Mouse (Mus musculus) kidney, adult 2 months (tissue): Measurements from ENCODE around the gene Fbrsl1. TPM values are rescaled to one million over a fixed set of nuclear protein-coding genes. Genes with fewer than 3 reads are reported as not detected.

Experiments
- DNase-seq: peaks from one replicate; pipeline ENCODE4 v3.0.0; 2021
- H3K27ac ChIP-seq: fragments of 200-500 bp; 2 replicates; pipeline ENCODE4 v1.5.1; 2012; ENCODE audit warnings: low read depth, low read length, control low read depth, inconsistent platforms; ENCODE audit not compliant: insufficient read depth
- H3K27me3 ChIP-seq: fragments of 200-500 bp; replicated peaks from 2 replicates; pipeline ENCODE4 v1.6.1; 2012; ENCODE audit warnings: mild to moderate bottlenecking, moderate library complexity, low read length, inconsistent platforms; ENCODE audit not compliant: control insufficient read depth, insufficient read depth
- H3K36me3 ChIP-seq: fragments of 200-500 bp; 2 replicates; pipeline ENCODE4 v1.6.1; 2012; ENCODE audit warnings: mild to moderate bottlenecking, moderate library complexity, low read length, inconsistent platforms; ENCODE audit not compliant: control insufficient read depth, insufficient read depth
- H3K4me1 ChIP-seq: fragments of 200-500 bp; 2 replicates; pipeline ENCODE4 v1.6.1; 2011; ENCODE audit warnings: low read length; ENCODE audit not compliant: control insufficient read depth, insufficient read depth
- H3K4me3 ChIP-seq: fragments of 200-500 bp; 2 replicates; pipeline ENCODE4 v1.5.1; 2011; ENCODE audit warnings: mild to moderate bottlenecking, low read depth, low read length, control low read depth; ENCODE audit not compliant: insufficient read depth
- CTCF ChIP-seq: fragments of 200-500 bp; conservative IDR thresholded peaks from 2 replicates; pipeline ENCODE4 v1.5.1; 2011; ENCODE audit warnings: low read depth, mild to moderate bottlenecking, control low read depth, low read length, moderate library complexity, mixed read lengths; ENCODE audit not compliant: insufficient read depth, insufficient read length
- POLR2A ChIP-seq: fragments of 200-500 bp; IDR thresholded peaks from one replicate; pipeline ENCODE4 v1.6.1; 2011; ENCODE audit warnings: low read depth, low read length, control low read depth
- WGBS: fragments of 180-500 bp; shearing (Covaris S2); methylation state at CpG from one replicate; pipeline ENCODE4 v1.1.7; 2018; 5-methylcytosine and 5-hydroxymethylcytosine counted together
- polyA plus RNA-seq: library from polyadenylated mRNA; depleted of rRNA; stranded (reverse); fragments of >200 nt; gene quantifications from 2 replicates; pipeline ENCODE4 v1.2.3, GENCODE M21; 2012

The Fbrsl1 gene
- polyA plus RNA-seq, 1 experiment, result 38.2 TPM

GRCm38 (mm10) chr5:110415022-110415421 is 33.3 kb downstream of the Fbrsl1 start:
- H3K36me3 ChIP-seq, result no peaks in the 10 kb centered on the region
- no peak for DNase-seq
- H3K27me3 ChIP-seq, result no peaks in the 10 kb centered on the region
- H3K4me3 ChIP-seq, result no peak overlapping the region
- TF ChIP-seq POLR2A (no peak), CTCF (no peak)
- no peak overlapping the region for H3K27ac ChIP-seq
- no peaks in the 10 kb centered on the region for H3K4me1 ChIP-seq
- 63% methylated on average over 5 of the region's 5 CpGs for WGBS

DNA sequence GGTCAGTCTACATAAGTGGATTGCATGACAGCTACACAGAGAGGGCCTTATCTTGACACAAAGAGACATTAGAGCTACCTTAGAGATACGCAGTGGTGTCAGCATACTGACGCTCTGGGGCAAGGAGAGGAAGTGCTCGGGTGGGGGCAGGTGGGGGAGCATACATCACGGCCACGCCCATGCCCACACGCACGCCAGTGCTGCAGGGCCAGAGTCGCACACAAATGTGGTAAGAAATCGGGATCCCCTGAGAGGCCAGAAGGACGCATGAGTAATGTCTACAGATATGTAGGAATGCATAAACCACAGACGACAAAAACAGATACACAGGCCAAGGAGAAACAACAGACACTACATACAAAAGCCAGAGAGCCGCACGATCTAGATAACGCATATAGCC is 35.3 kb downstream of the Fbrsl1 start:
- Histone ChIP-seq H3K4me3 (no peak overlapping the region), H3K4me1 (no peaks in the 10 kb centered on the region), H3K27ac (no peak overlapping the region), H3K36me3 (no peaks in the 10 kb centered on the region), H3K27me3 (no peaks in the 10 kb centered on the region)
- DNase-seq, result no peak
- TF ChIP-seq POLR2A, result no peak
- TF ChIP-seq CTCF, result no peak
- 91% methylated on average over 14 of the region's 14 CpGs for WGBS

DNA sequence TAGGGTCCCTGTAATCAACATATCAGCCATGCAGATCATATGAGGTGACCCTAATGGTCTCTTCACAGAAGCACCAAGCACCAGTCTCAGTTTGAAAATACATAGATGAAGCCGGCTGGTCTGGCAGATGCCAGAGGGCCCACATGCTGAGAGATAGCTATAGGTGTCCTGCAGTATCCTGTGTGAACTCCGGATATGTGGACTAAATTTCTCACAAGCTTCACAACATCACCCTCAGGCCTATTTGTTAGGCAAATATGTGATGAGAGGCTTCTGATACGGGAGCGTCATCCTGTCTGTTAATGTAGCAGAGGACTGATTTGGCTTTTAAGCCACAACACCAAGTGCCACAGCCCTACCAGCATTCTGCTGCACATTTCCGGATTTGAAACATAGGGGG is 37.9 kb downstream of the Fbrsl1 start:
- no peak overlapping the region for H3K27ac ChIP-seq
- DNase-seq, result no peak
- no peak overlapping the region for H3K4me3 ChIP-seq
- no peaks in the 10 kb centered on the region for H3K4me1 ChIP-seq
- H3K36me3 ChIP-seq, result no peaks in the 10 kb centered on the region
- TF ChIP-seq POLR2A (no peak), CTCF (no peak)
- 89% methylated on average over 5 of the region's 5 CpGs for WGBS
- no peaks in the 10 kb centered on the region for H3K27me3 ChIP-seq

DNA sequence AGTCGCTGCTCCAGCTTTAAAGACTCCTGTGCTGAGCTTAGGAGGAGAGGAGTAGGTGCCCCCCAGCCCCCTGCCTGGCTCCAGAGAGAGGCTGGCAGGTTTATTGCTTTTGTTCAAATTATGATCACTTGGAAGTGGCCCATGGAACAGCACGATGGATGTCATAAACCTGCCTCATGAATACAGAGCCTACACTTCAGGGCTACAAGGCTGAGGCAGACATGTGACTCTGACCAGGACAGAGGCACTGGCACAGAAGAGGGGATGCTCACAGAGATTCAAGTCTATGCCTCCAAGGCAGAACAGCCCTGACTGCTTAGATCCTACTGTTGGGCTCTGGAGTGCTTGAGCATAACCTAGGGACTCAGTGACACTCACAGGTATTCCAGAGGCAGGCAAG is 39.3 kb downstream of the Fbrsl1 start:
- no peak for DNase-seq
- Histone ChIP-seq H3K27ac (no peak overlapping the region), H3K27me3 (no peaks in the 10 kb centered on the region), H3K4me3 (no peak overlapping the region), H3K36me3 (no peaks in the 10 kb centered on the region), H3K4me1 (no peaks in the 10 kb centered on the region)
- 57% methylated on average over 2 of the region's 2 CpGs for WGBS
- no peak for TF ChIP-seq POLR2A
- no peak for TF ChIP-seq CTCF

DNA sequence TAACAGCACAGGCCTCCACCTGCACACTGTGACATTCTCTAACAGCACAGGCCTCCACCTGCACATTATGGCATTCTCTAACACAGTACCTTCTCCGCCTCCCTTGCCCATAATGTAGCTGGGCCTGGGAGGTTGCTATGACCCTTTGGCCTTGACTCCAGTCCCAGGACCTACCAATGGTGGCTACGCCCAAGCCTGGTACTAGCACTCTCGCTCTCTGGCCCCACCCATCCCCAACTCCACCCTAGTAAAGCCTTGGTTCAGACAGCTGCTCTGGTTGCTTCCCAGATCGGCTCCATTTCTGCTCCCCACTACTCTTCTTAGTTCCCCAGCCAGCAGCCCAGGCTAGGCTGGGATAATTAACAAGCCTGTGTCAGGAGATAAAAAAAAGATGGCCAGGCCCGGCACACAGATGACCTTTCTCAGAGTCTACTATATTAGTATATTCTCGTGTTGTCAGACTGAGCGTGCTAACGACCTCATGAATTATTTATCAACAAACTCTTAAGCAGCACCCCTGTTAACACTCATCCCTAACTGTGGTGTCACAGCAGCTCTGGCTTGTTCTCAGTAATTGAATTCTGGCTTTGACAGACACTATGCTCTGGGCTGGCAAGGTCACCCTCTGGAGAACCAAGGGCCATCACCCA is 42.1 kb downstream of the Fbrsl1 start:
- TF ChIP-seq POLR2A (no peak), CTCF (no peak)
- no peaks in the 10 kb centered on the region for H3K27me3 ChIP-seq
- H3K36me3 ChIP-seq, result no peaks in the 10 kb centered on the region
- no peaks in the 10 kb centered on the region for H3K4me1 ChIP-seq
- H3K4me3 ChIP-seq, result no peak overlapping the region
- DNase-seq, result peak; percentile 14
- 59% methylated on average over 8 of the region's 8 CpGs for WGBS
- H3K27ac ChIP-seq, result peak overlapping the region; percentile 26; the same call in 1 of the 2 replicates

- no peaks in the 10 kb centered on the region for H3K4me1 ChIP-seq
- WGBS, result 65% methylated on average over 3 of the region's 3 CpGs
- TF ChIP-seq CTCF (no peak), POLR2A (no peak)
- H3K36me3 ChIP-seq, result no peaks in the 10 kb centered on the region
- H3K27ac ChIP-seq, result no peak overlapping the region
- H3K4me3 ChIP-seq, result no peak overlapping the region
- no peak for DNase-seq
- no peaks in the 10 kb centered on the region for H3K27me3 ChIP-seq
Measured at GRCm38 (mm10) chr5:110403931-110404330, 44.4 kb downstream of the Fbrsl1 start.

- Histone ChIP-seq H3K4me1 (no peaks in the 10 kb centered on the region), H3K36me3 (no peaks in the 10 kb centered on the region), H3K27me3 (no peaks in the 10 kb centered on the region), H3K4me3 (no peak overlapping the region), H3K27ac (no peak overlapping the region)
- no peak for DNase-seq
- TF ChIP-seq CTCF (no peak), POLR2A (no peak)
- WGBS, result 95% methylated on average over 2 of the region's 2 CpGs
Measured at GRCm38 (mm10) chr5:110402557-110402956, 45.7 kb downstream of the Fbrsl1 start.

DNA sequence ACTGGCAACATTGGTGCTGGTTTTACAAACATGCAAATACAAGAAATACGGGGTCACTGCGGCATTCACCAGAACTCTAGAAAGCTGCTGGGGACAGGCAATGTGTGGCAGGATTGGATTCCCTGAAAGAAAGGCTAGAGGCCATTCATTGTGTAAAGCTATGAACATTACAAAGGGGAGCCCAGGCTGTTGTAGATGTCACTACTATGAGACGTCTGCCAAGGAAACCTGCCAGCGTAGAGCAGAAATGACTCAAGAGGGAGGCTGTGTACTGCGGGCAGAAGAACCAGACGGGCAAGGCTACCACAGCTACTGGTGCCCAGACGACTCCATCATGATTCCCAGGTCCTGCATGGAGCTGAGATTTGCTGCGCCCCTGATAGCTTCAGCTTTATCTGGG is 47.2 kb downstream of the Fbrsl1 start:
- no peaks in the 10 kb centered on the region for H3K36me3 ChIP-seq
- H3K4me1 ChIP-seq, result no peaks in the 10 kb centered on the region
- no peaks in the 10 kb centered on the region for H3K27me3 ChIP-seq
- no peak overlapping the region for H3K4me3 ChIP-seq
- no peak for DNase-seq
- TF ChIP-seq CTCF, result no peak
- no peak for TF ChIP-seq POLR2A
- 95% methylated on average over 8 of the region's 8 CpGs for WGBS
- no peak overlapping the region for H3K27ac ChIP-seq
